Mouse (Mus musculus) erythroblast, embryonic 14.5 days (primary cell): ENCODE data around the gene Rap1b.

Experiments
- GATA1 ChIP-seq: IDR thresholded peaks from 2 replicates; pipeline ENCODE4 v1.6.1; 2012; ENCODE audit warnings: low read length, inconsistent platforms, mixed read lengths
- TAL1 ChIP-seq: IDR thresholded peaks from 3 replicates; pipeline ENCODE4 v1.6.1; 2012; ENCODE audit warnings: low read length, inconsistent platforms, mixed read lengths

GRCm38 (mm10) chr10:117872468-117872867 lies 26.6 kb upstream of the Rap1b start:
- TF ChIP-seq TAL1 (no peak), GATA1 (no peak)
